Mouse (Mus musculus) skeletal muscle tissue, adult 2 months (tissue): ENCODE measurements around the gene Serpinb1a.
A peak's percentile ranks its signal among the peaks of the same experiment; 100 is the strongest.

Experiments used
- DNase-seq: peaks from one replicate; pipeline ENCODE4 v3.0.0-alpha.2; 2012; ENCODE audit warnings: low read depth, low spot score

Gene Serpinb1a

DNA sequence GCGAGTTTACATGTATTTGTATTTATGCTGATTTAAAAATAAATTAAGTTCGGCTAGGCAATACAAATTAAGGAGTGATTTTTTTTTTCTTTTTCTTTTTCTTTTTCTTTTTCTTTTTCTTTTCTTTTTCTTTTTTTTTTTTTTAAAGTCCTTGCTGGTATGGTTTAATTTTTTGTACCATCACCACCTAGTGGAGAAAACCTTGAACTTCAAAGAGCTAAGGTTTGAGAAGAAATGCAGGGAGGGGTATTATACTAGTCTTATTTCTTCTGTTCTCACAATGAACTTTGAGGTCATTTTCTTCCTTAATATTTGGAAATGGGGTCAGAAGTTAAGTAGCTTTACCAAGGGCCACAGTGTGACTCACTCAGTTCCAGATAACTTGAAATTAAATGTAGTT lies 51.9 kb downstream of the Serpinb1a start:
- no peak for DNase-seq

DNA sequence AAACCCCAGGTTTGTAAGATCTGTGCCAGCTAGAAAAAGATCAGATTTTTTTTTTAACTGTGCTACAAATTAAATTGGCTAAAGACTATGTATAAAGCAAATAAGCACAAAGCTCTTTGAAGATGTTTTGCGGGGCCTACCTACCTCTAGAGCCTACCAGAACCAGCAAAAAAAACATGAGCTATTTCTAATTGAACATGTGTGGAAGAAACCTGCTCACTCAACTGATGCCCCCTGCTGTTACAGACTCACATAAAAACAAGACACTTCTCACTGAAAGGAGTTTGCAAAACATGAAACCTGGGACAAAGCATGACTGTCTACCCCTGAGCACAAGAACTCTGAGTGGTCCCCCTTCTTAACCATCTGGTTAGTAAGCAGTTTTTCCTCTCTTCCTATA lies 53.9 kb downstream of the Serpinb1a start:
- DNase-seq, result no peak

DNA sequence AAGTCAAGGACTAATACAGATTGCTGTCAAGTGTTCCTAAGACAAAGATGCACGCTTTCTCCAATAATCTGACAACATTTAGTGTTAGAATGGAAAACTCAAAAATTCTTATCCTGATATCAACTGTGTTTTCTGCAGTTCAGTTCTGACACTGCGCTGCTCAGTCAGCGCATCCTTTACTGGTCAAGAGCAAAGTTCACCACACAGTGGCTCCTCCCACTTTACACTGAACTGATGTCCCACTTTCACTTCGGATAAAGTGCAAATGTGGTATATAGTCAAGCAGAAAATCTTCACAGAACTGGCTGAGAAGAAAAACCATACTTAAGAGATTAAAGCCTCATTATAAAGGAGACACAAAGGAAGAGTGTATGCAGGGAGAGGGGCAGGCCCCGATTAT lies 55.8 kb downstream of the Serpinb1a start:
- DNase-seq, result no peak

DNA sequence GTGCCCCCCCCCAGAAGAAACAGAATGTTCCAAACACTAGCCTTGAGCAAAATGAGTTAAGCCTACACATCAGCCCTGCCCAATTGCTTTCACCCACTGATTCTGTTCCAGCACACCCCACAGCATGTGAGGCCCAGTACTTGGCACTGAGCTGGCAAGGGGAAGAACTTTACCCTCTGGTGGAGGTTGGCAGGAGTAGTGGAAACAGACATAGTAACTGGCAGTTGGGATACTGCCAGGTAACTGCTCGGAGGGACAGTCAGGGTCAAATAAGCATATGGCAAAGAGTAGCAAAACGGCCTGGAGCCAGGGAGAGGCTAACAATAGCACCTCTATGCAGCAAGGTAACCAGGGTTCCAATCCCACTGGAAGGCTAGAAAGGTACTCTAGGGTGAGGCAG lies 56.4 kb downstream of the Serpinb1a start:
- DNase-seq, result peak; percentile 97
